Mouse (Mus musculus): ENCODE measurements around the gene Tmeff1. TPM values are rescaled to one million over a fixed set of nuclear protein-coding genes. Genes with fewer than 3 reads are reported as not detected.

Tmeff1 gene
- total RNA-seq, 2 experiments from 2014 or later = 0.12 to 0.20 TPM

- ATAC-seq (replicated peaks; ENCODE audit: poor library complexity) = no peak
Measured at GRCm38 (mm10) chr4:48617201-48617600, 32.2 kb downstream of the Tmeff1 start.

GRCm38 (mm10) chr4:48620121-48620520 lies 35.1 kb downstream of the Tmeff1 start:
- ATAC-seq (replicated peaks; ENCODE audit: poor library complexity) = no peak

- ATAC-seq (replicated peaks; ENCODE audit: poor library complexity) = no peak
Measured at GRCm38 (mm10) chr4:48622246-48622645, 37.3 kb downstream of the Tmeff1 start.

- no peak for ATAC-seq (replicated peaks; ENCODE audit: poor library complexity)
Measured at GRCm38 (mm10) chr4:48622946-48623345, 38.0 kb downstream of the Tmeff1 start.

- ATAC-seq (replicated peaks; ENCODE audit: poor library complexity) = no peak
Measured at GRCm38 (mm10) chr4:48624961-48625360, 40.0 kb downstream of the Tmeff1 start.

- ATAC-seq (replicated peaks; ENCODE audit: poor library complexity) = no peak
Measured at GRCm38 (mm10) chr4:48625836-48626235, 40.9 kb downstream of the Tmeff1 start.

- no peak for ATAC-seq (replicated peaks; ENCODE audit: poor library complexity)
Measured at GRCm38 (mm10) chr4:48629445-48629844, 44.5 kb downstream of the Tmeff1 start.

GRCm38 (mm10) chr4:48633529-48633928 lies 48.6 kb downstream of the Tmeff1 start:
- ATAC-seq (replicated peaks; ENCODE audit: poor library complexity) = no peak

GRCm38 (mm10) chr4:48634058-48634457 lies 49.1 kb downstream of the Tmeff1 start:
- 0 out of 2 replicates have a peak, but pooled peaks have one; percentile 37 for ATAC-seq (replicated peaks; ENCODE audit: poor library complexity)

- no peak for ATAC-seq (replicated peaks; ENCODE audit: poor library complexity)
Measured at GRCm38 (mm10) chr4:48636831-48637230, 51.9 kb downstream of the Tmeff1 start.

- no peak for ATAC-seq (replicated peaks; ENCODE audit: poor library complexity)
Measured at GRCm38 (mm10) chr4:48638132-48638531, 53.2 kb downstream of the Tmeff1 start.

GRCm38 (mm10) chr4:48639503-48639902 lies 54.5 kb downstream of the Tmeff1 start:
- ATAC-seq (replicated peaks; ENCODE audit: poor library complexity) = no peak

- ATAC-seq (replicated peaks; ENCODE audit: poor library complexity) = no peak
Measured at GRCm38 (mm10) chr4:48643801-48644200, 58.8 kb downstream of the Tmeff1 start.

- ATAC-seq (replicated peaks; ENCODE audit: poor library complexity) = no peak
Measured at GRCm38 (mm10) chr4:48646143-48646542, 61.2 kb downstream of the Tmeff1 start.

- ATAC-seq (replicated peaks; ENCODE audit: poor library complexity) = no peak
Measured at GRCm38 (mm10) chr4:48650617-48651360, 65.8 kb downstream of the Tmeff1 start.

- ATAC-seq (replicated peaks; ENCODE audit: poor library complexity) = no peak
Measured at GRCm38 (mm10) chr4:48654118-48654517, 69.1 kb downstream of the Tmeff1 start.

GRCm38 (mm10) chr4:48656530-48656929 lies 71.6 kb downstream of the Tmeff1 start:
- peak; percentile 87 for ATAC-seq (replicated peaks; ENCODE audit: poor library complexity)

- ATAC-seq (replicated peaks; ENCODE audit: poor library complexity) = peak; percentile 69; the same call in 1 of the 2 replicates
Measured at GRCm38 (mm10) chr4:48660144-48660543, 75.2 kb downstream of the Tmeff1 start.

GRCm38 (mm10) chr4:48660619-48661575 lies 75.9 kb downstream of the Tmeff1 start:
- no peak for ATAC-seq (replicated peaks; ENCODE audit: poor library complexity)

GRCm38 (mm10) chr4:48663271-48663670 lies 78.3 kb downstream of the Tmeff1 start, which contains the start of gene Cavin4:
TSS of gene Cavin4 (plus strand) at chr4:48663514.
- ATAC-seq (replicated peaks; ENCODE audit: poor library complexity) = no peak

- no peak for ATAC-seq (replicated peaks; ENCODE audit: poor library complexity)
Measured at GRCm38 (mm10) chr4:48664021-48664420, 79.0 kb downstream of the Tmeff1 start.

- no peak for ATAC-seq (replicated peaks; ENCODE audit: poor library complexity)
Measured at GRCm38 (mm10) chr4:48667279-48667678, 82.3 kb downstream of the Tmeff1 start.
